Mouse (Mus musculus) ovary, adult 18-20 months (tissue): ENCODE measurements around the gene 1600012H06Rik.
A peak's percentile ranks its signal among the peaks of the same experiment; 100 is the strongest.
"Not testable (repeated sequence)": the region's sequence is repeated elsewhere in the genome, so short reads cannot be mapped to it uniquely, and the experiment has no call there.

Source experiments
- DNase-seq: peaks from one replicate; pipeline ENCODE4 v3.0.0; 2022; ENCODE audit warnings: low spot score, mixed read lengths

Gene 1600012H06Rik

GRCm38 (mm10) chr17:14943009-14943728 is at the start of gene 1600012H06Rik, which contains the start of gene Wdr27:
TSS of gene 1600012H06Rik (plus strand) at chr17:14943184.
TSS of gene Wdr27 (minus strand) at chr17:14943158.
- DNase-seq, result peak; percentile 98

- DNase-seq, result not testable (repeated sequence)
Measured at GRCm38 (mm10) chr17:14895058-14895457, 47.9 kb upstream of the 1600012H06Rik start.

GRCm38 (mm10) chr17:14898972-14899371 is 44.0 kb upstream of the 1600012H06Rik start:
- DNase-seq, result no peak

GRCm38 (mm10) chr17:14903212-14903611 is 39.8 kb upstream of the 1600012H06Rik start:
- DNase-seq, result no peak

- no peak for DNase-seq
Measured at GRCm38 (mm10) chr17:14904206-14904605, 38.8 kb upstream of the 1600012H06Rik start.

GRCm38 (mm10) chr17:14904637-14905265 is 38.2 kb upstream of the 1600012H06Rik start:
- DNase-seq, result no peak

- no peak for DNase-seq
Measured at GRCm38 (mm10) chr17:14906611-14907010, 36.4 kb upstream of the 1600012H06Rik start.

GRCm38 (mm10) chr17:14907136-14907535 is 35.8 kb upstream of the 1600012H06Rik start:
- no peak for DNase-seq

GRCm38 (mm10) chr17:14909331-14909730 is 33.7 kb upstream of the 1600012H06Rik start:
- DNase-seq, result no peak

GRCm38 (mm10) chr17:14910771-14911170 is 32.2 kb upstream of the 1600012H06Rik start:
- DNase-seq, result no peak

GRCm38 (mm10) chr17:14912420-14912819 is 30.6 kb upstream of the 1600012H06Rik start:
- DNase-seq, result no peak

- no peak for DNase-seq
Measured at GRCm38 (mm10) chr17:14912981-14913380, 30.0 kb upstream of the 1600012H06Rik start.

GRCm38 (mm10) chr17:14914401-14914800 is 28.6 kb upstream of the 1600012H06Rik start:
- no peak for DNase-seq

- no peak for DNase-seq
Measured at GRCm38 (mm10) chr17:14917866-14918265, 25.1 kb upstream of the 1600012H06Rik start.

GRCm38 (mm10) chr17:14921582-14921981 is 21.4 kb upstream of the 1600012H06Rik start:
- no peak for DNase-seq

- DNase-seq, result no peak
Measured at GRCm38 (mm10) chr17:14927644-14928218, 15.3 kb upstream of the 1600012H06Rik start.

GRCm38 (mm10) chr17:14928631-14929030 is 14.4 kb upstream of the 1600012H06Rik start:
- DNase-seq, result no peak

- no peak for DNase-seq
Measured at GRCm38 (mm10) chr17:14930697-14931096, 12.3 kb upstream of the 1600012H06Rik start.

- DNase-seq, result no peak
Measured at GRCm38 (mm10) chr17:14931469-14931868, 11.5 kb upstream of the 1600012H06Rik start.

GRCm38 (mm10) chr17:14935280-14935679 is 7.7 kb upstream of the 1600012H06Rik start:
- DNase-seq, result not testable (repeated sequence)

- DNase-seq, result no peak
Measured at GRCm38 (mm10) chr17:14935841-14936605, 7.0 kb upstream of the 1600012H06Rik start.

GRCm38 (mm10) chr17:14942181-14942580 is 803 bp upstream of the 1600012H06Rik start:
- not testable (repeated sequence) for DNase-seq
